Mouse (Mus musculus) small intestine, adult 2 months (tissue): ENCODE results near the gene Lrrc8e. TPM values are rescaled to one million over a fixed set of nuclear protein-coding genes. Genes with fewer than 3 reads are reported as not detected.
A peak's percentile ranks its signal among the peaks of the same experiment; 100 is the strongest.

ENCODE experiments used
- H3K27ac ChIP-seq: fragments of 200-500 bp; 2 replicates; pipeline ENCODE4 v1.5.1; 2012; ENCODE audit warnings: low read depth, low read length, control low read depth, inconsistent platforms; ENCODE audit not compliant: insufficient read depth
- H3K27me3 ChIP-seq: fragments of 200-500 bp; 2 replicates; pipeline ENCODE4 v1.6.1; 2012; ENCODE audit warnings: mild to moderate bottlenecking, moderate library complexity, low read length, inconsistent platforms; ENCODE audit not compliant: control insufficient read depth, insufficient read depth
- H3K36me3 ChIP-seq: fragments of 200-500 bp; 2 replicates; pipeline ENCODE4 v1.6.1; 2012; ENCODE audit warnings: mild to moderate bottlenecking, low read length, control low read depth, inconsistent platforms; ENCODE audit not compliant: control insufficient read depth, insufficient read depth
- H3K4me1 ChIP-seq: fragments of 200-500 bp; 2 replicates; pipeline ENCODE4 v1.6.1; 2012; ENCODE audit warnings: low read length, inconsistent platforms, mixed read lengths; ENCODE audit not compliant: control insufficient read depth, insufficient read depth, insufficient read length
- H3K4me3 ChIP-seq: fragments of 200-500 bp; 2 replicates; pipeline ENCODE4 v1.5.1; 2012; ENCODE audit warnings: low read depth, mild to moderate bottlenecking, control low read depth, inconsistent platforms, low read length, moderate library complexity
- CTCF ChIP-seq: fragments of 200-500 bp; IDR thresholded peaks from 2 replicates; pipeline ENCODE4 v1.5.1; 2012; ENCODE audit warnings: low read depth, mild to moderate bottlenecking, control low read depth, inconsistent platforms, low read length, moderate library complexity, mixed read lengths; ENCODE audit not compliant: insufficient replicate concordance, insufficient read length; ENCODE audit errors: extremely low read depth
- POLR2A ChIP-seq: fragments of 200-500 bp; IDR thresholded peaks from 2 replicates; pipeline ENCODE4 v1.6.1; 2012; ENCODE audit warnings: low read depth, mild to moderate bottlenecking, control low read depth, inconsistent platforms, low read length, moderate library complexity
- WGBS: fragments of 180-500 bp; shearing (Covaris S2); methylation state at CpG from one replicate; pipeline ENCODE4 v1.1.7; 2018; 5-methylcytosine and 5-hydroxymethylcytosine counted together
- polyA plus RNA-seq: library from polyadenylated mRNA; depleted of rRNA; stranded (reverse); fragments of >200 nt; gene quantifications from 2 replicates; pipeline ENCODE4 v1.2.3, GENCODE M21; 2012

Gene Lrrc8e
- polyA plus RNA-seq, 1 experiment, result 0.09 TPM

- Histone ChIP-seq H3K4me3 (peak overlapping the region; percentile 61), H3K27ac (no peak overlapping the region), H3K36me3 (peaks cover 28% of the 10 kb centered on the region), H3K27me3 (no peaks in the 10 kb centered on the region), H3K4me1 (peaks cover 18% of the 10 kb centered on the region)
- under 1% methylated on average over 32 of the region's 32 CpGs for WGBS
- no peak for TF ChIP-seq CTCF
- no peak for TF ChIP-seq POLR2A
These were observed 32.1 kb downstream of the Lrrc8e start for GRCm38 (mm10) chr8:4258678-4259077.

GRCm38 (mm10) chr8:4259125-4259804, 32.6 kb downstream of the Lrrc8e start, which contains the start of gene Ctxn1:
Ctxn1 (minus strand) TSS chr8:4259274.
- H3K4me1 ChIP-seq, result peaks cover 14% of the 10 kb centered on the region
- no peak within 1 kb of the TSS for H3K27ac ChIP-seq
- 9% methylated on average over 33 of the region's 33 CpGs for WGBS
- H3K4me3 ChIP-seq, result peak within 1 kb of the TSS; percentile 61
- no peaks in the 10 kb centered on the region for H3K27me3 ChIP-seq
- TF ChIP-seq CTCF (no peak), POLR2A (no peak; the same call in 1 of the 2 replicates)
- H3K36me3 ChIP-seq, result peaks cover 32% of the 10 kb centered on the region

- H3K4me3 ChIP-seq, result no peak overlapping the region
- no peak overlapping the region for H3K27ac ChIP-seq
- no peaks in the 10 kb centered on the region for H3K27me3 ChIP-seq
- WGBS, result 90% methylated on average over 4 of the region's 4 CpGs
- H3K36me3 ChIP-seq, result peaks cover 34% of the 10 kb centered on the region
- TF ChIP-seq POLR2A (no peak), CTCF (no peak)
- peaks cover 14% of the 10 kb centered on the region for H3K4me1 ChIP-seq
These were observed 33.2 kb downstream of the Lrrc8e start for GRCm38 (mm10) chr8:4259805-4260170.

GRCm38 (mm10) chr8:4263105-4263791, 36.6 kb downstream of the Lrrc8e start:
- TF ChIP-seq CTCF, result no peak
- no peak for TF ChIP-seq POLR2A

GRCm38 (mm10) chr8:4265160-4265914, 38.7 kb downstream of the Lrrc8e start:
- 92% methylated on average over 15 of the region's 15 CpGs for WGBS
- H3K4me1 ChIP-seq, result no peaks in the 10 kb centered on the region
- no peak overlapping the region for H3K4me3 ChIP-seq
- no peaks in the 10 kb centered on the region for H3K27me3 ChIP-seq
- H3K36me3 ChIP-seq, result peaks cover 67% of the 10 kb centered on the region
- no peak for TF ChIP-seq POLR2A
- no peak for TF ChIP-seq CTCF
- H3K27ac ChIP-seq, result no peak overlapping the region

More at GRCm38 (mm10) chr8:4263105-4263791, 36.6 kb downstream of the Lrrc8e start:
- no peaks in the 10 kb centered on the region for H3K27me3 ChIP-seq
- H3K36me3 ChIP-seq, result peaks cover 61% of the 10 kb centered on the region
- no peak overlapping the region for H3K4me3 ChIP-seq
- H3K4me1 ChIP-seq, result peaks cover 12% of the 10 kb centered on the region
- 79% methylated on average over 8 of the region's 8 CpGs for WGBS
- H3K27ac ChIP-seq, result no peak overlapping the region

GRCm38 (mm10) chr8:4267627-4268026, 41.0 kb downstream of the Lrrc8e start:
- no peaks in the 10 kb centered on the region for H3K27me3 ChIP-seq
- H3K4me3 ChIP-seq, result no peak overlapping the region
- H3K4me1 ChIP-seq, result no peaks in the 10 kb centered on the region
- H3K36me3 ChIP-seq, result peaks cover 64% of the 10 kb centered on the region
- H3K27ac ChIP-seq, result no peak overlapping the region
- 81% methylated on average over 15 of the region's 15 CpGs for WGBS
- TF ChIP-seq POLR2A (no peak), CTCF (0 out of 2 replicates have a peak, but pooled peaks have one; percentile 30)
